Mouse (Mus musculus): Measurements from ENCODE around the gene Ctnnbl1. TPM values are rescaled to one million over a fixed set of nuclear protein-coding genes. Genes with fewer than 3 reads are reported as not detected.

Gene Ctnnbl1
- polyA plus RNA-seq, 1 experiment from 2014 or later, result 55.2 TPM

DNA sequence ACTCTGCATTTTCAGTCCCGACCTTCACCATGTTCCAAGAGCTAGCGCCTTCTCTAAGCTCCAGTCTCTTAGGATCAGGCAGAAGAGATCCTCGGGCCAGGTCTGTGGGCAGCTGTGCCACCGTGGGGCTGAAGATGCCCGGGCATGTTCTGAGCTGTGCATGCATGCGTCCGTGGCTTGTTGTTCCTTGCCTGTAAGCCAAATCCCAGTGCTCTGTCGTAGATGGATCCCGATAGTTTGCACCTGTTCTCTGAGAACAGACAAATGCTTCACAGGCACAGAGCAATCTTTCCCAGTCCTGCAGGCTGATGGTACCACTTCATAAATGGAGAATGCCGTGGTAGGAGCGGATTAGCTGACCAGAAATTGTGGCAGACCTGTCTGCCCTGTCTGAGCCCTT is 87.0 kb downstream of the Ctnnbl1 start:
- peaks cover 5% of the 10 kb centered on the region; the same call in 1 of the 2 replicates for H3K36me3 ChIP-seq
- no peaks in the 10 kb centered on the region for H3K9me3 ChIP-seq (replicated peaks)
- no peak overlapping the region for H3K27ac ChIP-seq (replicated peaks)
- no peak overlapping the region for H3K4me3 ChIP-seq (replicated peaks)
- H3K4me2 ChIP-seq (replicated peaks), result no peak overlapping the region
- H3K9ac ChIP-seq, result no peak overlapping the region
- no peaks in the 10 kb centered on the region for H3K27me3 ChIP-seq
- H3K4me1 ChIP-seq, result peaks cover 1% of the 10 kb centered on the region; the same call in 1 of the 2 replicates
- 73% methylated on average over 11 of the region's 11 CpGs for WGBS
- ATAC-seq (ENCODE audit: insufficient number of reproducible peaks, low FRiP score, low TSS enrichment, low read depth), result no peak

DNA sequence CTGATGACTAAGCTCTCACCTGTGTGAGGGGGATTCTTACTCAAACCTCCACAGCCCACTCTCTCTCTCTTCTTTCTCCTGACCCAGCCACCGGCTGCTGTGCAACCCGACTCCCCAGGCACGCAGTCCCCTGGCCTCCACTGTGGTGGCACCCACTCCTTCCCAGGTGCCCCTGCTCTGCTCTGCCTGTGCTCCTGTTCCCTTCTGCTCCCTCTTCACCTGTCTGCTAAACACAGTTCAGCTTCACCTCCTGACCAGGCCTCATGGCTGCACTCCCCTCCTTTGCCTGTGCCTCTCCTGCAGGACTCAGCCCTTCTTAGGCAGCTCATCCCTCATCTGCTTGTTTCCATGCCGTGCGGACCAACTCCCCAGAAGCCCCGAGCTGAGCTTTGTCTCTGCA is 92.9 kb downstream of the Ctnnbl1 start:
- no peak for ATAC-seq (ENCODE audit: insufficient number of reproducible peaks, low FRiP score, low TSS enrichment, low read depth)
- no peaks in the 10 kb centered on the region for H3K9me3 ChIP-seq (replicated peaks)
- H3K27me3 ChIP-seq, result no peaks in the 10 kb centered on the region
- 74% methylated on average over 6 of the region's 6 CpGs for WGBS
- no peak overlapping the region for H3K4me2 ChIP-seq (replicated peaks)
- no peaks in the 10 kb centered on the region for H3K4me1 ChIP-seq
- H3K27ac ChIP-seq (replicated peaks), result no peak overlapping the region
- no peak overlapping the region for H3K4me3 ChIP-seq (replicated peaks)
- H3K9ac ChIP-seq, result no peak overlapping the region
- no peaks in the 10 kb centered on the region for H3K36me3 ChIP-seq

DNA sequence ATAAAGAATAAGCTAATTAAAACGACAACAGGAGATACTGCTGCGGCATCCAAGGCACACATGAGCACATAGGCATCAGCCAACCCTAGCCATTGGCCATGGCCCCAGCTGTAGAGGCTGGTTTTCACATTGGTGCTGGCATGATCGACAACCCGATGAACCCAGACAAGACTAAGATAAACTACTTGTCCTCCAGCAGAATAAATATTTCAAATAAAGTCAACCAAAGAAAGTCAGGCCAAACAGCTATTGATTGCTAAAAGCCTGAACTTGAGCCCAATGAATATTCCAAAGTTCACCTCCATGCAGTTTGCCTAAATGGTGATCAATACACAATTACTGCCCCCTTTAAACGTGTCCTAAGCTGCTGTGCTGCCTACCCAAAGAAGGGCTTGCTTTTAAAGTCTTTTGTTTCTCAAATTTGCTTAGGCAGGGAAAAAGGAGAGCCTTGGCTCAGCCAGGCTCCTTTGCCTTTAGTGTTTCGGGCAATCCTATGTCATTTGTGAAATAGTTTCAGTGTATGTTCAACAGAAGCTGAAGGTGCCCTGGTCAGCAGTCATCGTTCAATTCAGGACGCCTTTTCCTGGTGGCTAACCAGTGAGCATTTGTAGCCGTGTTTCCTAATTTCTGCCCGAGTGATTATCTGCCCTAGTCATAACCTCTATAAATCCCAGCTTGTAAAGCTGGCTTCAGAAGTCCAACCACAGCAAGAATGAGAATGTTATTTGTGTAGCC is 93.6 kb downstream of the Ctnnbl1 start:
- H3K9ac ChIP-seq, result no peak overlapping the region
- no peak overlapping the region for H3K4me3 ChIP-seq (replicated peaks)
- H3K4me2 ChIP-seq (replicated peaks), result no peak overlapping the region
- H3K36me3 ChIP-seq, result no peaks in the 10 kb centered on the region
- H3K9me3 ChIP-seq (replicated peaks), result no peaks in the 10 kb centered on the region
- H3K4me1 ChIP-seq, result no peaks in the 10 kb centered on the region
- no peak overlapping the region for H3K27ac ChIP-seq (replicated peaks)
- no peak for ATAC-seq (ENCODE audit: insufficient number of reproducible peaks, low FRiP score, low TSS enrichment, low read depth)
- WGBS, result 86% methylated on average over 10 of the region's 10 CpGs
- no peaks in the 10 kb centered on the region for H3K27me3 ChIP-seq

DNA sequence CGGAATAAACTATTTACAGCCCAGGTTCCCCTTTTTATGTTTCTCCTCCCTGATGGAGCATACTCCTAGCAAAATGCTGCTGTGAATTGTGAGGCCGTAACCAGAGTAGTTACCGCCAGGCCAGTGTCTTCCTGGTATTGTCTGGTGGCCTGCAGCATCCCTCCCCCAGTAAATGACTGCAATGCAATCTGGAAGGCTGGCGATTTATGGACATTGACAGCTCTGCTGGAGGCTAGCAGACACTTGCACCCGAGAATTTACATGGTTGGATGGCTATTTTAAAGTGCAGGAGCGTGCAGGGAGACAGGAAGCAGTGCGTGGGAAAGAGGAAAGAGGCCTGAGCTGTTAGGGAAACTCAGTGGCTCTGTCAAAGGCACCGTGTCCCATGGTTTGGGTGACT is 99.8 kb downstream of the Ctnnbl1 start:
- 77% methylated on average over 8 of the region's 8 CpGs for WGBS
- peaks cover 15% of the 10 kb centered on the region; the same call in 1 of the 2 replicates for H3K36me3 ChIP-seq
- H3K27me3 ChIP-seq, result no peaks in the 10 kb centered on the region
- no peak for ATAC-seq (ENCODE audit: insufficient number of reproducible peaks, low FRiP score, low TSS enrichment, low read depth)
- no peak overlapping the region for H3K9ac ChIP-seq
- no peak overlapping the region for H3K27ac ChIP-seq (replicated peaks)
- H3K4me1 ChIP-seq, result no peaks in the 10 kb centered on the region
- no peak overlapping the region for H3K4me3 ChIP-seq (replicated peaks)
- H3K4me2 ChIP-seq (replicated peaks), result no peak overlapping the region
- no peaks in the 10 kb centered on the region for H3K9me3 ChIP-seq (replicated peaks)

DNA sequence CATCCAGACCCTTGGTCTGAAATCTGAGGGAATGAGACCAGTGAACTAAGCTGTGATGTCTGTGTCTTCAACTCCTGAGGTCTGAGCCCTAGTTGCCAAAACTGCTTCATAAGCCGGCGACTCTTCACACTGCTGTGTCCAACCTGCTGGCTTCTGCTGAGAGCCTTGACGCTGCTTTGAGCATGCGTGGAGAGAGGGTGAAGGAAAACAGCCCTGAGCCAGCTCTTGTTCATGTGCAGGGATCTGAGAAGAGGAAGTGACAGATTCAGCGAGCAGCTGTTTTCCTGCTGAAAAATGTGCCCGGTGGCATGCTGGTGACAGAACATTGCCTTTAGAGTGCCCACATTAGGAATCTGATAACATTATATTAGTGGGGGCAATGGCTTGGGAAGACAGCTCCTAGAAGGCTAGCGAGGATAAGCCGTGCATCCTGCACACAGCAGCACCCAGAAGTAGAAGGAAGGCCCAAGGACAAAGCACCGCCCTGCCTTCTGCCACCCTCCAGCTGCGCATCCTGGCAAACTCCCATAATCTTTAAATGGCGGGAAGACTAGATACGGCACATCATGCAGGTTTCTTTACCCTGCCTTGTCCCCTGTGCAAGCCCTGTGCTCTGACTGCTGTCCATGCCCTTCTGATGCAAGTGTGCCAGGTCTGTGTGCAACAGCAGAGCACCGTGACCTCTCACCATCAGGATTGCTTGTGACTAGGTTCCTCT is 101.2 kb downstream of the Ctnnbl1 start:
- H3K9ac ChIP-seq, result no peak overlapping the region
- H3K27me3 ChIP-seq, result no peaks in the 10 kb centered on the region
- no peak overlapping the region for H3K4me2 ChIP-seq (replicated peaks)
- WGBS, result 89% methylated on average over 13 of the region's 13 CpGs
- H3K36me3 ChIP-seq, result peaks cover 15% of the 10 kb centered on the region; the same call in 1 of the 2 replicates
- no peak for ATAC-seq (ENCODE audit: insufficient number of reproducible peaks, low FRiP score, low TSS enrichment, low read depth)
- H3K9me3 ChIP-seq (replicated peaks), result no peaks in the 10 kb centered on the region
- H3K27ac ChIP-seq (replicated peaks), result no peak overlapping the region
- no peak overlapping the region for H3K4me3 ChIP-seq (replicated peaks)
- H3K4me1 ChIP-seq, result no peaks in the 10 kb centered on the region

DNA sequence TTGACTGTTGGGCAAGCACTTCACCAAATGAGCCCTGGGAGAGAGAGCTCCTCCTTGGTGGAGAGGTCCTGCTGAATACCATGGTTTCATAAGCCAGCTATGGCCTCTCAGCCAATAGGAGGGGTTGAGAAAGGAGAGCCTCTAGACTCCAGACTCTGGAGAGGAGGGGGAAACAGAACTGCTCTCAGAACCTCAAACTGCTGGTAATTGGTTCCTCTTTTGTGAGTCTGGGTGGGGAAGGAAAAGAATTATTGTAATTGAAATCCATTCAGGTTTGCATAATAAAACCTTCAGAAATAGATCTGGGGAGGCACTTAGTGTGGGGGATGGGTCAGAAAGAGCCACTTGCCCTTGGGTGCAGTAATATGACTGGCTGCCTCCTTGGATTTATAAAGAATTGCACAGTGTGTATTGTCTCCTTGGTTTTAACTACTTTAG is 103.5 kb downstream of the Ctnnbl1 start:
- no peak overlapping the region for H3K27ac ChIP-seq (replicated peaks)
- no peaks in the 10 kb centered on the region for H3K27me3 ChIP-seq
- no peaks in the 10 kb centered on the region for H3K4me1 ChIP-seq
- no peak for ATAC-seq (ENCODE audit: insufficient number of reproducible peaks, low FRiP score, low TSS enrichment, low read depth)
- peaks cover 15% of the 10 kb centered on the region; the same call in 1 of the 2 replicates for H3K36me3 ChIP-seq
- no peak overlapping the region for H3K9ac ChIP-seq
- H3K4me3 ChIP-seq (replicated peaks), result no peak overlapping the region
- H3K9me3 ChIP-seq (replicated peaks), result no peaks in the 10 kb centered on the region
- H3K4me2 ChIP-seq (replicated peaks), result no peak overlapping the region

DNA sequence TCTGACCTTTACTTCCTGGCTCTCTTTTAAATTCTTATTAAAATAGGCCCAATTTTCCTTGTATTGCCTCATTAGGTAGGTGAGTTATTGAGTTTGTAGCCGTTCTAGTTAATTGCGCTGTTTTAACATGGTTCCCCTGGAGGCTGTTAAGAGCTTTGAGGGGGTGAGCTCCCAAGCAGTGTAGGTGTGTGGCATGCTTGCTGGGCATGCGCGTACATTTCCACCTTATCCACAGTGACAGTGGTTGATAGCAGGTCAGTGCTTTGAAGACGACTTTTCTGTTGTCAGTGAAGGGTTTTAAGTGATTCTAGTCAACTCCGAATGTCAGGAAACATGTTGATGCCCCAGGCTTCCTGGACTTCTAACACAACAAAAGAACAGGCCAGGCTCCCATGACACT is 103.9 kb downstream of the Ctnnbl1 start:
- ATAC-seq (ENCODE audit: insufficient number of reproducible peaks, low FRiP score, low TSS enrichment, low read depth), result no peak

DNA sequence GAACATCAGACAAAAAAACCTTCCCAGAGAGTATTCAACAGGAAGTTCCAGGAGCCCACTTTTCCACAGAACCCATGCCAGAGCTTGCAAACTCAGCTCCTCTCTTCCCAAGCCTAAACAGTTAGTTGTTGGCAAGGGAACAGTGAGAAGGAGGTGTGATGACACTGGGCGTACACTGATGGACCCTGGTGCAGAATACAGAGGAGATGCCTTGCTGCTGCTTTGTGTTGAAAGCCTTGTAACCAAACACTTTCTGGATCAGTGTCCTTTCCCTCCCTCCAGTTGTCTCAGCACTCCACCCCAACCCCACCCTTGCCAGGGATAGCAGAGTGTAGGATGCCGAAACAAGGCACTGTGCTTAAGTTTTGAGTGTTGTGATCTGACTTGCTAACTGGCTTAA is 107.5 kb downstream of the Ctnnbl1 start:
- WGBS, result 69% methylated on average over 2 of the region's 2 CpGs
- H3K4me1 ChIP-seq, result no peaks in the 10 kb centered on the region
- no peaks in the 10 kb centered on the region for H3K9me3 ChIP-seq (replicated peaks)
- H3K27me3 ChIP-seq, result no peaks in the 10 kb centered on the region
- ATAC-seq (ENCODE audit: insufficient number of reproducible peaks, low FRiP score, low TSS enrichment, low read depth), result no peak
- no peak overlapping the region for H3K9ac ChIP-seq
- H3K4me2 ChIP-seq (replicated peaks), result no peak overlapping the region
- H3K27ac ChIP-seq (replicated peaks), result no peak overlapping the region
- H3K4me3 ChIP-seq (replicated peaks), result no peak overlapping the region
- no peaks in the 10 kb centered on the region for H3K36me3 ChIP-seq

More for the DNA sequence above, 103.9 kb downstream of the Ctnnbl1 start:
- no peaks in the 10 kb centered on the region for H3K9me3 ChIP-seq (replicated peaks)
- 54% methylated on average over 6 of the region's 6 CpGs for WGBS
- no peak overlapping the region for H3K4me2 ChIP-seq (replicated peaks)
- H3K27me3 ChIP-seq, result no peaks in the 10 kb centered on the region
- H3K36me3 ChIP-seq, result peaks cover 15% of the 10 kb centered on the region; the same call in 1 of the 2 replicates
- H3K4me1 ChIP-seq, result no peaks in the 10 kb centered on the region
- H3K27ac ChIP-seq (replicated peaks), result no peak overlapping the region
- H3K9ac ChIP-seq, result no peak overlapping the region
- H3K4me3 ChIP-seq (replicated peaks), result no peak overlapping the region

DNA sequence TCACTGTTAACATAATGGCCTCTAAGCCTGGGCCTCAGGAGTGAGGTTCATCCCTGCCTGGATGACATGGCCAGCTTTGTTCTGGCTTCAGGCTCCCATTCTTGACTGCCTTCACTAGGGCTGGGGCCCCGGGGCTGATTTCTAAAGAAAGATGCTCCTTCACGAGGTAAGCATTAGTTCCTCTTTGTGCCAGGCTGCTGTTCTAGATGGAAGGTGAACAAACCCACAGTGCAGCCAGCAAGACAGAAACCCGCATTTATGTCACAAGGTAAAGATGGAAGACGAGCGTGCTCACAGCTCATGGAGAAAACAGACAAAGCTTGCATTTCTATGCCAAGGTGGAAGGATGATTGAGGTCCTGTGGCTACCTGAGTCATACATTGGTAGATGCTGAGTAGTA is 108.6 kb downstream of the Ctnnbl1 start:
- no peak for ATAC-seq (ENCODE audit: insufficient number of reproducible peaks, low FRiP score, low TSS enrichment, low read depth)
- no peaks in the 10 kb centered on the region for H3K36me3 ChIP-seq
- H3K27me3 ChIP-seq, result no peaks in the 10 kb centered on the region
- 83% methylated on average over 5 of the region's 5 CpGs for WGBS
- no peak overlapping the region for H3K4me2 ChIP-seq (replicated peaks)
- no peak overlapping the region for H3K27ac ChIP-seq (replicated peaks)
- no peak overlapping the region for H3K9ac ChIP-seq
- H3K9me3 ChIP-seq (replicated peaks), result no peaks in the 10 kb centered on the region
- no peaks in the 10 kb centered on the region for H3K4me1 ChIP-seq
- no peak overlapping the region for H3K4me3 ChIP-seq (replicated peaks)

DNA sequence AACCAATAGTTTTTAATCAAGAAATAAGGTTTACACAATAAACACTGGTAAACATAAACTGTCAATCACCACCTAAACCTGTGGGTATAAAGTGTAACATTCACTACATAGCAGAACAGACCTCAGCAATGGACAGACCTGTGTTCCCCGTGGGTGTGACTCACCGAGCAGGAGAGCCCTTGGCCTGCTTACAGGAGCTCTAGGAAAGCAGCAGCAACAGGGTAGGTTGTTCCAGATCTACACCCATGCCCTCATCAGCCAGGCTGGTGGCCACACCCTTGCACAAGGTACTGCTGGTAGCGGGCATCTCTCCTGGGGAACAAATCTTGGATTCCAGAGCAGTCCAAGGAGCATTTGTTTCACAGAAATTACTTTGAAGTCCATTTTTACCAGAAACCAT is 115.9 kb downstream of the Ctnnbl1 start:
- no peak overlapping the region for H3K4me2 ChIP-seq (replicated peaks)
- H3K9me3 ChIP-seq (replicated peaks), result no peaks in the 10 kb centered on the region
- 62% methylated on average over 3 of the region's 3 CpGs for WGBS
- no peaks in the 10 kb centered on the region for H3K27me3 ChIP-seq
- H3K9ac ChIP-seq, result no peak overlapping the region
- 0 out of 2 replicates have a peak, but pooled peaks cover 3% of the 10 kb centered on the region for H3K4me1 ChIP-seq
- no peaks in the 10 kb centered on the region for H3K36me3 ChIP-seq
- H3K4me3 ChIP-seq (replicated peaks), result no peak overlapping the region
- ATAC-seq (ENCODE audit: insufficient number of reproducible peaks, low FRiP score, low TSS enrichment, low read depth), result no peak
- no peak overlapping the region for H3K27ac ChIP-seq (replicated peaks)

DNA sequence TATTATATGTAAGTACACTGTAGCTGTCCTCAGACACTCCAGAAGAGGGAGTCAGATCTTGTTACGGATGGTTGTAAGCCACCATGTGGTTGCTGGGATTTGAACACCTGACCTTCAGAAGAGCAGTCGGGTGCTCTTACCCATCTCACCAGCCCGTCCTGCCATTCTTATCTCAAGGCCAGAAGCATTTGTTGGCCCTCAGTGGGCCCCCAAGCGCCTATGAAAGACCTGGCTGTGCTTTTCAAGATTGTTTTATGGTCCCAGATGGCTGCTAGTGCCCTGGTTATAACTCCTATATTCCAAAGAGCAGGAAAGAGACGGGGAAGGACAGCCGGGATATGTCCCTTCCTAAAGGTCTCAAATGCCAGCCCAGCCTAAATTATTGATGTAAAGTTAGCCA is 118.6 kb downstream of the Ctnnbl1 start:
- Histone ChIP-seq H3K4me1 (0 out of 2 replicates have a peak, but pooled peaks cover 3% of the 10 kb centered on the region), H3K9ac (no peak overlapping the region), H3K9me3 (replicated peaks) (no peaks in the 10 kb centered on the region), H3K27ac (replicated peaks) (no peak overlapping the region), H3K27me3 (no peaks in the 10 kb centered on the region), H3K4me3 (replicated peaks) (no peak overlapping the region), H3K4me2 (replicated peaks) (no peak overlapping the region), H3K36me3 (no peaks in the 10 kb centered on the region)
- no peak for ATAC-seq (ENCODE audit: insufficient number of reproducible peaks, low FRiP score, low TSS enrichment, low read depth)
- WGBS, result 87% methylated on average over 6 of the region's 6 CpGs

Data from embryonic facial prominence, embryonic 15.5 days (tissue).